Mouse (Mus musculus) T-cell, adult 2 months (primary cell): ENCODE data around the gene Rimkla.
"Not testable (repeated sequence)": the region's sequence is repeated elsewhere in the genome, so short reads cannot be mapped to it uniquely, and the experiment has no call there.

ENCODE experiments used
- DNase-seq: peaks from one replicate; pipeline ENCODE4 v3.0.0; 2022; ENCODE audit warnings: low spot score

The Rimkla gene

DNA sequence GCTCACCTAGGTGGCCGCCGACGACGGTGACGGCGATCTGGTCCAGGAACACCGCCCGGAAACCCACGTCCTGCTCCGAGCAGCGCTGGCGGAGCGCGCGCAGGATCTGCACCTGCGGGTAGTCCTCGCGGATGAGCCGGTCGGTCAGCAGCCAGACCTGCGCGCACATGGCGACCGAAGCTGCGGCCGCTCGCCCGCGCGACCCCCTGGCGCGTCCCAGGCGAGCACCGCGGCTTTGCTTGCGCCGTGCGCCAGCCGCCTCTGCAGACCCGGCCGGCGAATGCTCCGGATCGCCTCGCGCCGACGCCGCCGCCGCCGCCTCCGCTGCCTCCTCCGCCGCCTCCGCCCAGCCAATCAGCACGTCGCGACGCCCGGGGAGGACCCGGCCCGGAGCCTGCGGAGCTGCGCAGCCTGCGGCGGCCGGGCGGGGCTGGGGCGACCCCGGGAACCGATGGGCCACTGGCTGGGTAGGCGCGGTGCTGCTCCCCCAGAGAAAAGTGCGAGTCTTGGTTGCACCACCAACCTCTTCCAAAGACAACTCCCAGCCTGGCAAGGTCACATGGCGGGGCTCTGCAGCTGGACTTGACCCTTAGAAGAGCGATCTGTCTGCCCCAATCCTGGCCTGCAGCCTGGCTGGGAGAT, at the start of gene Rimkla:
TSS of gene Rimkla (minus strand) at position 338 of the 642 bp plus-strand sequence.
- peak; percentile 32 for DNase-seq

- no peak for DNase-seq
Measured at GRCm38 (mm10) chr4:119540533-119540890, 48.1 kb upstream of the Rimkla start.

GRCm38 (mm10) chr4:119539836-119540532, 47.6 kb upstream of the Rimkla start:
- peak; percentile 70 for DNase-seq

DNA sequence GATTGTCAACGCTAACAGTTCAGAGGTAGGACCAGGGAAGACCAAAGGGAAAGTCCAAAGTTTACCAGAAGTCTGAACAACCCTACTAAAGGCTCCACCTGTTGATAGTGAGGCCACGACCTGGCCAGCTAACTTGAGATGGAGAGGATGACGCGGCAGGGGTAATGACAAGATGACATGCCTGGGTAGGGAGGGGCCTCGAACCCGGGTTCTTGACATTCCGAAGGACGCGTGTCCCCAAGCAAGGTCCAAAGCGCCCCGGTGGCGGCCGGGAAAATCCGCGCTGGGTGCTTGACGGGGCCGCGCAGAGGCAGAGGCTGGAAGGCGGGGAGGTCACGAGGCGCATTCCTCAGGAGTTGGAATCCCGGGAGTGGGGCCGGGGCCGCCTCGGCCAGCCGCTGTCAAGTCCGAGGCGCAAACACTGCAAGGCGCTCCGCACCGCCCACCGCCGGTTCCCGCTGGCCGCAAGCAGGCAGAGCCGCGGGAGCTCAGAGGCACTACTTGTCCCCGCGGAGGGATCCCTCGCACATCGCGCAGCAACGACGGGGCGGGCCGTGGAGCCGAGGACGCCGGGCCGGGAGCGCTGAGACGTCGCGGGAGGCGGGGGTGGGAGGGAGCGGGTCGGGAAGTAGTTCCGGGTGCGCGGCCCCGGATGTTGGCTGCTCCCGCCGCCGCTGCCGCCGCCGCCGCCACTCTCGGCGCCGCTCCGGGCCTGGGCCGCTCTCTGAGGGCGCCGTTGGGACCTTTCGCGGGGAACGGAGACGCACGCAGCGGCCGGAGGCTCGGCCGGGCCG, 46.8 kb upstream of the Rimkla start, which contains the start of gene Frg2f1:
TSS of gene Frg2f1 (minus strand) at position 499 of the 794 bp plus-strand sequence.
- peak; percentile 89 for DNase-seq

DNA sequence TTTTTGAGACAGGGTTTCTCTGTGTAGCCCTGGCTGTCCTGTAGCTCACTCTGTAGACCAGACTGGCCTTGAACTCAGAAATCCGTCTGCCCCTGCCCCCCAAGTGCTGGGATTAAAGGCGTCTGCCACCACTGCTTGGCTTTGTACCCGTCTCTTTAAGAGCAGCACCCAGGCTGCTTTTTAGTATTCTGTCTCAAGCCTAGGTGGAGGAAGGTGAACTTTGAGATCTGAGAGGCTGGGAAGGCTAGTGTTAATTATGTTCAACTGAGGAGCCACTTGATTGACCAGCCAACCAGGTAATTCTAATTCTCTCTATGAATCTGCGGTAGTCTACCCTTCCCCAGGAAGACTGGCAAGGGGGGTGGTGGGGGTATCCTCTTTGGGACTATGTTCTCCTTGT, 45.0 kb upstream of the Rimkla start:
- no peak for DNase-seq

- not testable (repeated sequence) for DNase-seq
Measured at GRCm38 (mm10) chr4:119536615-119537014, 44.2 kb upstream of the Rimkla start, which contains the start of gene Foxj3. Foxj3 (plus strand) TSS chr4:119537004.

DNA sequence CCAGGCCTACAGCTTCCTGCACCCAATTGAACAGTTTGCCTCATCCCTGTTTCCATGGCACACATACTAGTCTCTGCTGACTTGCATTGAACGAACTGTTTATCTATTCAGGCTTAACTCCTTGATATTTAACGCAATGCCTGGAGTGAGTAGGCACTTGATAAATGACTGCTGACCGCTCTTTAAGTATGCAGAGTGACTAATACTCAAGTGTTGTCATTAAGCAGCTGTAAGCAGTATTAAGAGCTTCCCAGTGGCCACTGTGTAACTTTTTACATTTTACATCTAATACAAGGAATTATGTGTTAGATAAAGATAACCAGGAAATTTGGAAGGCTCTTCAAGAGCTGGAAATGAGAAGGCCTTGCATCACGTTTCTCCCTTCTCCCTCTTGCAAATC, 42.7 kb upstream of the Rimkla start:
- no peak for DNase-seq

DNA sequence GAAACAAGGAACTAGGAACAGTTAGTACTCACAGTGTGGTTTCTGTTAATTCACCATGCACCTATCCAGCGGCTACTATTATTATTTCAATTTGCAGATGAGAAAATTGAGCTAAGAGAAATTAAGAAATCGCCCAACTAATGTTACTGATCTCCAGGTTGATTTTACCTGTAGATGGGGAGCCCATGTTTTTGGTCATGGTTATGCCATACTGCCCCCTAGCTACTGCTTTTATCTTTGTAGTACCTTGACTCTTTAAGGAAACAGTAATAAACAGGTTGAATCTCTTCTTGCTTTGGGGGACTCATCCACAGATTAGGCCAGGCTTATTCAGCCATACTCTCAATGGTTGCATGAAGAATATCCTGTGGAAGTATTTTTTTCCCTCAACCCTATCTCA, 39.4 kb upstream of the Rimkla start:
- DNase-seq, result no peak

DNA sequence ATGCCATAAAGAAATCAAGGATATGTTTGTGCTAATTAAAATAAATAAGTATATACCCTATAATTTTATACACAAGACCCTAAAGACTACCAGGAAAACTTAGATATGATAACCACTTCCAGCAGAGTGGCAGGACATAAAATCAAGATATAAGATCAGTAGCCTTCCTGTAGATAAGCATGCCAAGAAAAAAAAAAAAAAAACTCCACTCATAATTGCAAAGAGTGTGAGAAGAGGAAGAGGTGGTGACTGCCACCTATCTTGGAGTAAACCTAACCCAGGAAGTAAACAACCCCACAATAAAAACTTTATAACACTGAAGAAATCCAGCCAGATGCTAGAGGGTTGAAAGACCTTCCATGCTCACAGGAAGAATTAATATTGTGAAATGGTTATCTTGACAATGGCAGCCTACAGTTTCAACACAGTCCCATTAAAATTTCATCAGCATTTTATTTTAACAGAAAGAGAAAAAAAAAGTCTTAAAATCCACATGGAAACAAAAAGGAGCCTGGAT, 34.0 kb upstream of the Rimkla start:
- no peak for DNase-seq

GRCm38 (mm10) chr4:119524466-119524865, 32.0 kb upstream of the Rimkla start:
- DNase-seq, result no peak

DNA sequence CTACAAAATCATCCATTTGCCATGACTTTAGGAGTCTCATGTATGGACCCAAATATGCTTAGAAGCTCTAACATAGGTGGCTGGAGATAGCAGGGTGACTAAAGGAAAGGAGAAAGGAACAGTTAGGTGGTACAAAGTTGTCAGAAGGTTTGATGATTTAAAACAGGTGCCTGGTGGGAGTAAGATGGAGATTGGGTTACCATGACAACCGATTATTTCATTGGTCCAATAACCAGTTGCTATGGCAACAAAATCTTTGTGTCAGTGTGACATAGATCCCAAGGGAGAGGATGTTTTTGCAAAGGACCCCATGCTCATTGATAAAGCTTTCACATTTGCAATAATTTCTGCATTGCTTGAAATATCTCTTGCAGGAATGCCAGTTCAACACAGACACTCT, 31.6 kb upstream of the Rimkla start:
- no peak for DNase-seq

GRCm38 (mm10) chr4:119523575-119523974, 31.1 kb upstream of the Rimkla start:
- no peak for DNase-seq

DNA sequence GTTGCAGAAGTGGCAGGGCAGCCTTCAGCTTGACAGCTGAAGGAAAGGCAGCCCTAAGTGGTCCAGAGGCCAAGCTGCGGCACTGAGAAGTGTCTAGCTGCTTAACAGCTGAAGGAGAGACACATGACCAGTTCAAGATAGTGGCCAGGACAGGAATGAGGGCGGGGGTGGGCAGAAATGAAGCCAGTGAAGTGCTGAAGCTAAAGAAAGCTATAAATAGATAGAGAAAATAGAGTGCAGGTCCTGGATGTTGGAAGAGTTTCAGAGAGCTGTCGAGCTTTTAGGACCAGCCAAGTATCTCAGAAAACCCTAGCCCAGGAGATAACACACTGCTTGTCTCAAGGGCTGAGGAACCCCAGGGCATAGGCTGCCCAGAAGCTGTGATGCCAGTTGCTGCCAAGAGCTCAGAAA, 20.3 kb upstream of the Rimkla start:
- DNase-seq, result no peak

GRCm38 (mm10) chr4:119511591-119511990, 19.2 kb upstream of the Rimkla start:
- DNase-seq, result no peak

DNA sequence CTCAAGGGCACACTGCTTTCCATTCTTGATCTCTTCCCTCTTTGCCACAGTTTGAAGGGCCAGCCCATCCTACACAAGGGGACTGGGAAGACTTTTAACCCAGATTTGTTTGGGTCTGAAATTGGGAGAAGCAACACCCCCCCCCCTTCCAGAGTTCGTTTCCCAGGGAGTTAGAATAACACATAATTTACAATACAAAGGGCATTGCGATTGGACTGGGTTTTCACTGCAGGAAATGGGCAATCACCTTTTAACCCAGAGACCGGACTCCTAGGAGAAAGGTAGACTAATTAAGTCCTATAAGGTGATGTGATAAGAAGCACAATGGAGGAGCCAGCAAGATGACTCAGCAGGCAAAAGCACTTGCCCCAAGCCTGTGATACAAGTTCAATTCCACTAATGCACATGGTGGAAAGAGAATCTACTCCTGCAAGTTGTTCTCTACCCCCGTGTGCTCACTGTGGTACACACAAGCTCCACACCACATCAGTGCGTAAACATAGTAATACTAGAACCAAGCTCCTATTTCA, 6.0 kb upstream of the Rimkla start:
- DNase-seq, result no peak

DNA sequence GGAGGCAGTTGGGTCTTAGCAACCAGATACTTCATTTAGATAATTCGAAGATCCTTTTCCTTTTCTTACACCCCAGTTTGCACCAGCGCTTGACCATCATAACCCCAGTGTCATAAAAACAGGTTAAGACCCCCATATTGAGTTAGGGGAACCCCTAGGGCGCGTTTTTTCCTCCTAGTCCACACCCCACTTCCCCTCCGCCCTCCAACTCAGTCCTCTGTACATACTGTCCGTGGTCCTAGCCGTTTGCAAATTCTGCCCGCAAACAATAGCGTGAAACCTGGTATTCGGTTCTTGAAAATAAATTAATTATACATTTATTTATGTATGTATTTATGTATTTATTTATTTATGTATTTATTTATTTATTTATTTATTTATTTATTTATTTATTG, 502 bp upstream of the Rimkla start:
- no peak for DNase-seq

DNA sequence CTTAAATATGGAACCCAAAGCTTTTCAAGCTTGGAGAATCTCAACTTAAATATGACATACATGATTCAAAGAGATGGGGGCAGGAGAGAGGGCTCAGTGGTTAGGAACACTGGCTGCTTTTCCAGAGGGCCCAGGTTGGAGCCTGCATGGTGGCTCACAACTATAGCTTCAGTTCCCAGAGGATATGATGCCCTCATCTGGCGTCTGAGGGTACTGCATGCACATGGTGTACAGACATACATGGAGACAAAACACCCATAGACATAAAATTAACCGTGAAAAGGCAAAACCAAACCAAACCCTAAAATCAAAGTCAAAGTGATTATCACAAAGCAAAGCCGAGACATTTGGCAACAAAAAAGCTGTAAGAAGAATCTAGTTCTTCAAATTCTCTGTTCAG, 1.6 kb downstream of the Rimkla start:
- DNase-seq, result peak; percentile 6

DNA sequence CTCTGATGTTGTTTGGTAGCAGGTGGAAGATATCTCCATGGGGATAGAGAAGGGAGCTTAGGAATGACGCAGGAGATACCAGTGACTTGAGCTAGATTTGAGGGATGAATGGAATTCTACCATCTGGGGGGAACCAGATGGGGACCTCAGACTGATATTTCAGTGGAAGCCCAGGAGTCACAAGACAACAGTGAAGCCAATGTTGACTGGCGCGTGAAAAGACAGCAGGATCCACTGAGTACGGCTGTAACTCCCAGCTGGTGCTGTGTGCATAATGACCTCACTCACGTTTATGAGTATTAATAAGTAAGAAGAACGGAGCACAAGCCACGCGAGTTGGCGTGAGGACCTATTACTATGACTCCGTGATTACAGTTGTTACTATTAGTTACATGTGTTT, 2.8 kb downstream of the Rimkla start:
- no peak for DNase-seq

DNA sequence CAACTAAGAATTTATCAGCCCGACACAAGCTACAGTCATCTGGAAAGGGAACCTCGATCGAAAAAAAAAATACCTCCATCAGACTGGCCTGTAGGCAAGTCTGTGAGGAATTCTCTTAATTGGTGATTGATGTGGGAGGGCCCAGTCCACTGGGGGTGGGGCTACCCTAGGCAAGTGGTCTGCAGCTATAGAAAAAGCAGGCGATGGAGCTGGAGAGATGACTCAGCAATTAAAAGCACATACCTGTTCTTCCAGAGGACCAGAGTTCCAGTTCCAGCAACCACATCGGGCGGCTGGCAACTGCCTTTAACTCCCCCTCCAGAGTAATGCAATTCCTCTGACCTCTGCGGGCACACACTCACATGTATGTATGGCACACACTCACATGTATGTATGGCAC, 7.5 kb downstream of the Rimkla start:
- DNase-seq, result no peak

- no peak for DNase-seq
Measured at GRCm38 (mm10) chr4:119483051-119483450, 9.4 kb downstream of the Rimkla start.

- DNase-seq, result no peak
Measured at GRCm38 (mm10) chr4:119473150-119473549, 19.3 kb downstream of the Rimkla start.

GRCm38 (mm10) chr4:119472545-119472944, 19.9 kb downstream of the Rimkla start:
- DNase-seq, result no peak
